Mouse (Mus musculus) gastrocnemius, adult 2 months (tissue): ENCODE results near the gene Sgpp1. TPM values are rescaled to one million over a fixed set of nuclear protein-coding genes. Genes with fewer than 3 reads are reported as not detected.

Source experiments
- DNase-seq: peaks from one replicate; pipeline ENCODE4 v3.0.0; 2022
- H3K27ac ChIP-seq: fragments of 200-600 bp; 2 replicates; pipeline ENCODE4 v1.8.1; 2022; ENCODE audit warnings: mild to moderate bottlenecking
- H3K4me3 ChIP-seq: fragments of 200-600 bp; 2 replicates; pipeline ENCODE4 v1.8.1; 2022; ENCODE audit warnings: mild to moderate bottlenecking, moderate library complexity
- CTCF ChIP-seq: fragments of 200-600 bp; IDR thresholded peaks from 2 replicates; pipeline ENCODE4 v1.8.1; 2022; ENCODE audit warnings: antibody characterized with exemption, mild to moderate bottlenecking, moderate library complexity
- intact Hi-C: fragments of 180-260 bp; cut with DNase I; formaldehyde crosslinking; loops from one replicate; pipeline ENCODE4 v1.15.1; 2025
- total RNA-seq, 2 experiments: library from RNA; stranded (reverse); gene quantifications; 2 replicates each; pipeline ENCODE4 v1.2.3; 2021

Gene Sgpp1
- total RNA-seq, 2 experiments from 2014 or later, result 15.9 to 16.5 TPM

- Histone ChIP-seq H3K4me3 (no peak overlapping the region), H3K27ac (no peak overlapping the region)
- no peak for TF ChIP-seq CTCF
- no peak for DNase-seq
- intact Hi-C loops, result no loop called here
Observed at GRCm38 (mm10) chr12:75671759-75672315, 63.7 kb downstream of the Sgpp1 start.

GRCm38 (mm10) chr12:75670611-75671010 lies 64.9 kb downstream of the Sgpp1 start:
- TF ChIP-seq CTCF, result no peak
- Histone ChIP-seq H3K27ac (peak overlapping the region; percentile 98), H3K4me3 (peak overlapping the region; percentile 94)
- no peak for DNase-seq
- intact Hi-C loops, result no loop called here

GRCm38 (mm10) chr12:75669258-75670106 lies 66.0 kb downstream of the Sgpp1 start, which contains the start of gene Wdr89:
Gene Wdr89, minus strand, starts transcription at chr12:75669537.
- peak within 1 kb of the TSS; percentile 98 for H3K27ac ChIP-seq
- TF ChIP-seq CTCF, result peak; percentile 53
- intact Hi-C loops, result loop anchor here (1.0 to 5.0 kb wide), 2 partner anchors 66 to 103 kb away; partner anchors contain the start of gene Sgpp1
- H3K4me3 ChIP-seq, result peak within 1 kb of the TSS; percentile 94
- peak; percentile 100 for DNase-seq

DNA sequence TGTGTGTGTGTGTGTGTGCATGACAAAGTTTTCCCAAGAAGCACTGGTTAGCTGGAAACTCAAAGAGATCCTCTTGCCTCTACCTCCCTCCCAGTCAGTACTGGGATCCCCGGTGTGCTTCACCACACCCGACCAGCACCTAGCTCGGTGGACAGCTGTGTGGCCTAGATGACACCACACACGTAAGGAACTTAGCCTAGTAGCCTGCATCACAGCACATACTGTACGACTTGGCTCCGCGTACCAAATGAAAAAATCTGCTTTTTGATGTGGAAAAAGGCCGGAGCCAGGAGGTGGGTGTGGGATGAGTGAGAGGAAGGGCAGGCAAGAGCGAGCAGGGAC lies 66.6 kb downstream of the Sgpp1 start:
- intact Hi-C loops, result loop anchor here (1.0 to 5.0 kb wide), 2 partner anchors 66 to 103 kb away; partner anchors contain the start of gene Sgpp1
- no peak for TF ChIP-seq CTCF
- Histone ChIP-seq H3K4me3 (peak overlapping the region; percentile 94), H3K27ac (peak overlapping the region; percentile 93)
- no peak for DNase-seq

- no peak for TF ChIP-seq CTCF
- Histone ChIP-seq H3K27ac (0 out of 2 replicates have a peak overlapping the region, but pooled peaks have one; percentile 93), H3K4me3 (no peak overlapping the region)
- intact Hi-C loops, result loop anchor here (5.0 kb wide), 1 partner anchor 104 kb away; no protein-coding TSS in a partner anchor
- DNase-seq, result no peak
Observed at GRCm38 (mm10) chr12:75668221-75668620, 67.3 kb downstream of the Sgpp1 start.

DNA sequence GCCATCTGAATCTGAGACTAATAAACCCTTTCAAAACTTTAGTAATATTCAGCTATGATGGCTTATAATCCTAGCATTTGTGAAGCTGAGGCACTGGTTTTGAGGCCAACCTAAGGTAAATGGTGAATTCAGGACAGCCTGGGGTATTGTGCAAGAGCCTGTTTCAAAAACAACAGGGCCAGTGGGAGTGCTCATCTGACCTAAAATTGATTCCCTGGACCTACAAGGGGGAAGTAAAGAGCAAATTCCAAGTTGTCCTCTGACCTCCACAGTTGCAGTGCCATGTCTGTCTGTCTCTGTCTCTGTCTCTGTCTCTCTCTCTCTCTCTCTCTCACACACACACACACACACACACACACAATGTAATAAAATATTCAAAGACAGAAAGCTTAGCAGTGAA lies 68.6 kb downstream of the Sgpp1 start:
- no peak for DNase-seq
- intact Hi-C loops, result loop anchor here (5.0 kb wide), 1 partner anchor 105 kb away; no protein-coding TSS in a partner anchor
- no peak overlapping the region for H3K4me3 ChIP-seq
- no peak for TF ChIP-seq CTCF
- H3K27ac ChIP-seq, result no peak overlapping the region

- intact Hi-C loops, result no loop called here
- no peak for TF ChIP-seq CTCF
- Histone ChIP-seq H3K27ac (no peak overlapping the region), H3K4me3 (no peak overlapping the region)
- no peak for DNase-seq
Observed at GRCm38 (mm10) chr12:75664516-75664810, 71.1 kb downstream of the Sgpp1 start.

Other genes with a start within 250 kb of the Sgpp1 start
- gene Ppp2r5e, start 139.5 kb downstream of the Sgpp1 start, total RNA-seq, result 10 to 100 TPM; 32.2 to 34.3 TPM
- 1 to 10 TPM; 1.9 to 2.8 TPM for gene Wdr89, start 66.2 kb downstream of the Sgpp1 start, total RNA-seq
- 10 to 100 TPM; 15.0 to 15.5 TPM for gene Syne2, start 82.4 kb upstream of the Sgpp1 start, total RNA-seq